Mouse (Mus musculus) layer of hippocampus, postnatal 10 days (tissue): Measurements from ENCODE around the gene Fcgr1. TPM values are rescaled to one million over a fixed set of nuclear protein-coding genes. Genes with fewer than 3 reads are reported as not detected.
"Not testable (repeated sequence)": the region's sequence is repeated elsewhere in the genome, so short reads cannot be mapped to it uniquely, and the experiment has no call there.

ENCODE experiments used
- DNase-seq, 2 experiments: peaks; one replicate each; pipeline ENCODE4 v3.0.0; 2021; ENCODE audit warnings: low spot score in 2 of 2
- total RNA-seq, 2 experiments: library from RNA; stranded (reverse); gene quantifications; 2 replicates each; pipeline ENCODE4 v1.2.3; 2021

Gene Fcgr1
- total RNA-seq, 2 experiments from 2014 or later: 1.9 TPM

DNA sequence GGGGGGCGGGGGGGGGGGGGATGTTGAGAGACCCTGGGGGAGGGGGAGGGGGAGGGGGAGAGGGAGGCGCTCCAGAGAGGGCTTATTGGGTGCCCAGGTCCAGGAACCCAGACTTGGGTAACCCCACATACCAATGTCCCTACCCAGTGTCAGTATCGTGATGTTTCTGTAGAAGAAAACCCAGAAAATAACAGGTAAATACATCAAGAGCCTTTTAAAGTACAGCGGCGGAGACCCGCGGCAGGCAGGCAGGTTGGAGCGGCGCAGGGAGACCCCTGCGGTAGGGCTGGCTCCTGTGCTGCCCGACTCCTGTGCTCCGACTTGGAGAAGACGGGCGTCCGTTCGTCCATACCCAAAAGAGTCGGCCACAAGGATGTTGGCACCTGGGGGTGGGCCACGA is 33.9 kb upstream of the Fcgr1 start:
- no peak for DNase-seq

- DNase-seq: no peak
Measured at GRCm38 (mm10) chr3:96327131-96327530, 33.4 kb upstream of the Fcgr1 start.

DNA sequence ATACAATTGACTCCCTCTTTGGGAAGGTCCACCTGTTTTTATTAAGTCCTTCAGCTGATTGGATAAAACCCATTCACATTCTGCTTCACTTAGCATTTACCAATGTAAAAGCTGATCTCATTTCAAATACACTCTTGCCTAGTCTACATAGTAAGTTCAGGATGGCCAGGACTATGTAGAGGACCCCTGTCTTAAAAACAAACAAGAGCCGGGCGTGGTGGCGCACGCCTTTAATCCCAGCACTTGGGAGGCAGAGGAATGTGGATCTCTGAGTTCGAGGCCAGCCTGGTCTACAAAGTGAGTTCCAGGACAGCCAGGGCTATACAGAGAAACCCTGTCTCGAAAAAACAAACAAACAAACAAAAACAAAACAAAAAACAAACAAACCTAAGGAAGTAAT is 30.0 kb upstream of the Fcgr1 start:
- DNase-seq: not testable (repeated sequence)

GRCm38 (mm10) chr3:96322609-96323008 is 28.8 kb upstream of the Fcgr1 start:
- DNase-seq: no peak

GRCm38 (mm10) chr3:96321891-96322290 is 28.1 kb upstream of the Fcgr1 start:
- peak in 1 of 2 experiments; percentile 21 for DNase-seq

GRCm38 (mm10) chr3:96320003-96320402 is 26.2 kb upstream of the Fcgr1 start:
- DNase-seq: not testable (repeated sequence)

GRCm38 (mm10) chr3:96312341-96313098 is 18.8 kb upstream of the Fcgr1 start:
- DNase-seq: peak in 1 of 2 experiments; percentile 22

- DNase-seq: no peak
Measured at GRCm38 (mm10) chr3:96309441-96309840, 15.7 kb upstream of the Fcgr1 start.

GRCm38 (mm10) chr3:96306506-96306905 is 12.7 kb upstream of the Fcgr1 start:
- DNase-seq: no peak

DNA sequence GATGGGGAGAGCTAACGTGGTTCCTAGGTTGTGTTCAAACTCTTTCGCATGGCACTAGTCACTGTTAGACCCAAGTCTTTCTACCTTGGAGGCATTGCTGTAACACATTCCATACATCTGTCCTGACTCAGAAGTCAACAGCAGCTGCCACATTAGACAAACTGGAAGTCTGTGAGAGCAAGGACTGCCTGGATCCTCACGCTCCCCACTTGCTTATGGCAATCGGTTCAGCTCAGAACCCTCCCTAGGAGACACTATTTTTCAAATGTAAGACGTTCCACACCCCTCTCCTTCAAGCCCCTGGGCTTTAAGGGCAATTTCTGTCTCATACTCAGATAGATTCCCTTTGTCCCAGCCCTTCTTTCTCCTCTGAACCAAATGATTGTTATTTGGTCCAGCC is 8.3 kb upstream of the Fcgr1 start:
- no peak for DNase-seq

DNA sequence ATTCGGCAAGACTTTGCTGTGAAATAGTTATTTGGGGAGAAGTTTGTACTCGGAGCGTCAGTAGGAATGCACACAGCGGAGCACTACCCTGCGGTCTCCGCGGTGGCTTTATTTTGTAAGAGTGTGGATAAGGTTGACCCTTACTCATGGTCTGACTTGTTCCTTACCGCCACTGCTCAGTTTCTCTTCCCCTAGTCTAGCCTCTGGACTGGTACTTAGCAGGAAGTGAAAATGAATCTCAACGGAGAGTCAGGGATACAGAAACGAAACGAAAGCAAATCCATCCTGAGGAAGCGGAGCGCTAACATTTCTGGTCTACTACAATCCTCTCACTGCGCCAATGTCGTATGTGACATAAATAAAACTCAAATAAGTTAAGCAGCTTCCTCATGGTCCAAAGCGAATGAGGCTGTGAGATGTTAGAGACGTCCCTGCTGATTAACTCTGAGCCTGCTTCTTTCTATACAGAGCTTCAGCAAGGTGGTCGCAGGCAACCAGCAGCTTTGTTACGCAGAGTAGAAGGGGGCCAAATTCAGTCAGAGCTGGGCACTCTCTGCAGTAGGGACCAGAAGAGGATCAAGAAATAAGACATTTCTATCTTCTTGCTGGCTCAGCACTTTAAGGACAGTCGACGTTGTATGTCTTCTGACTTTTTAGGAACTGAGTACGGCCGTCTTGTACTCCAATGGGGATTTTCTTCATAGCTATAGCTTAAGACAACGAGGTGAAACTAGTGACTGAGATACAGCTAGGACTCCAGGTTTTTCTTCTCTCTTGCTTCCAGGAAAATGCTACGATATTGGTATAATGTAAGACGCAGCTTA is 7.1 kb upstream of the Fcgr1 start:
- DNase-seq: no peak

DNA sequence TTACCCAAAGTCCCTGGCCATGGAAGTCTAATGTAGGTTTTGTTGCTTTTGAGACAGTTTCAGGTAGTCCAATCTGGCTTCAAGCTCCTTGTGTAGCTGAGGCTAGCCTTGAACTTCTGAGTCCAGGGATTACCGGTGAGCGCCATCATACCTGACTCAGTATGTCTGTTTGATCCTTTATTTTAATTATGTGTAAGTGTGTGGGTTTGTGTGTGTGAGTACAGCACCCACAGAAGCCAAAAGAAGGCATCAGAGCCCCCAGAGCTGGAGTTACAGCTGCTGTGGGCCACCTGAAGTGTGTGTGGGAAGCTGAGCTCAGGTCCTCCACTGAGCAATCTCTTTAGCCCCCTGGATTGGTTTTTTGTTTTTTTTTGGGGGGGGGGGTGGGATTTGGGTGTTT is 5.8 kb upstream of the Fcgr1 start:
- DNase-seq: no peak

GRCm38 (mm10) chr3:96298360-96298759 is 4.6 kb upstream of the Fcgr1 start:
- no peak for DNase-seq

GRCm38 (mm10) chr3:96293368-96293767 is 401 bp downstream of the Fcgr1 start:
- no peak for DNase-seq

GRCm38 (mm10) chr3:96292641-96293040 is 1.1 kb downstream of the Fcgr1 start:
- no peak for DNase-seq

DNA sequence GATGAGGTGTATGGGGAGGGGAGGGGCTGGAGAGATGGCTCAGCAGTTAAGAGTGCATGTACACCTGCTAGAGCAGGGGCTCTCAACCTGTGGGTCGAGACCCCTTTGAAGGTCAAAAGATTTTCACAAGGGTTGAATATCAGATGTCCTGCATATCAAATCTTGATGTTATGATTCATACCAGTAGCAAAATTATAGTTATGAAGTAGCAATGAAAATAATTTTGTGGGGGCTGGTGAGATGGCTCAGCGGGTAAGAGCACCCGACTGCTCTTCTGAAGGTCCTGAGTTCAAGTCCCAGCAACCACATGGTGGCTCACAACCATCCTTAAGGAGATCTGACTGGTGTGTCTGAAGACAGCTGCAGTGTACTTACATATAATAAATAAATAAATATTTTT is 3.0 kb downstream of the Fcgr1 start:
- not testable (repeated sequence) for DNase-seq

DNA sequence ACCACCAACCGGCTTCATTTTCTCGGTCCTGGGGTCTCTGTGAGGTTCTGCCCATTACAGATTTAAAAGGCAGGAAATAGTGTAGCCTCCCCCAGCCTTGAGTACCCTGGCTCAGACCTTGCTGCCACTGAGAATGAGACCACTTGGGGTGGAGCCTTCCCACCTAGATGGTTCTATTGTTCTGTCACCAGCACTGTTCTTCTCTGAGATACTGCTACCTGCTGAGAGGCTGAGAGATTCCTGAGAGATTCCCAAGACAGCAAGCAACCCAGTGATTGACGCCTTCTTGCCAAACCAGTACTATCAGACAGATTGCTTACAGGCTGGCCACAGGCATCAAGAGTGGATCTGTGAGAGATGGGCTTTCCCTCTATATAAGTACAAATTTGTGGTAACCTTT is 4.6 kb downstream of the Fcgr1 start:
- DNase-seq: no peak

DNA sequence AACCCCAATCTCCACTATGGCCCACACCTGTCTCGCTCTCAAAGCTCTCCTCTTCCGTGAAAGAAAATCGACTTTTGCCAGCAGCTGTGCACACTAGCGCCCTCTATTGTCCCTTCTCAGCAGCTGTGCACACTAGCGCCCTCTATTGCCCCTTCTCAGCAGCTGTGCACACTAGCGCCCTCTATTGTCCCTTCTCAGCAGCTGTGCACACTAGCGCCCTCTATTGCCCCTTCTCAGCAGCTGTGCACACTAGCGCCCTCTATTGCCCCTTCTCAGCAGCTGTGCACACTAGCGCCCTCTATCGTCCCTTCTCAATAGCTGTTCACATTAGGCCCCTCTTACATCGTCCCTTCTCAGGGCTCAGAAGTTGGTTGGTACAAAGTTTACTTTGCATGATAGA is 6.4 kb downstream of the Fcgr1 start:
- not testable (repeated sequence) for DNase-seq

GRCm38 (mm10) chr3:96284457-96284856 is 9.3 kb downstream of the Fcgr1 start:
- no peak for DNase-seq

GRCm38 (mm10) chr3:96280660-96281059 is 13.1 kb downstream of the Fcgr1 start:
- no peak for DNase-seq

DNA sequence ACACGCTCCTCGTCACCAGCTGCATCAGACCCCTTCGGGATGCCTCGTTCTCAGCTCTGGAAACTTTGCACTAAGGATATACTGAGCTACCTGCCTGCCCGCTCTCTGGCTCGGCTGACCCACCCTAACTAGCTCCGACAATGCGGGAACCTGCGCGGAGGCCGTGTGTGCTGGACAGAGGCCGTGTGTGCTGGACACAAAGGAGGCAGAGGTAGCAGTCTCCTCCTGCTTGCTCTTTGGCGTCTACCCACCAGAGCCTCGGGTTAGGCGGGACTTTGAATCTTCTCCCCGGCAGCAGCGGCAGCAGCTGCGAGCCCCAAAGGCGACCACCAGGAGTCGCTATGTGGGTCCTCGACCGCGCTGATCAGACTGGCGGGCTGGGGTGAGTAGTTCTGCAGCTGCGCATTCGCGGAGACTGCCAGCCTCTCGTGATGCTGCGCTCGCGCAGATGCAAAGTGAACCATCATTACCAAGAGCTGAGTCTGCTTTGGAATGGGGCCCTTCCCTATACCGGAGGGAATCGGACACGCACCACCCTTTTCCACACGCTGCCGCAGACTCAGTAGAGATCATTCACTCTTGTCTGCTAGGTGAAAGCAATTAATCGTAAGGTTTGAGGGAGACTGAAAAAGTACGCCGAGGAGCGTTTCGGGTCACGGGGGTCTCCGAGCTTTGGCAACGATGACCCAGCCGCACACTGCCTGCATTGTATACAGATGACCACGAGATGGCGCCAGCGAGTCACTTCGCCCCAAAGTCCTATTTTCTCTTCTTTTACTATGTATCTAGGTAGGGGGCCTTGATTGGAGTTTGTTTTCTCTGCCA is 15.8 kb downstream of the Fcgr1 start:
- DNase-seq: peak; percentile 95 to 96

- peak in 1 of 2 experiments; percentile 41 for DNase-seq
Measured at GRCm38 (mm10) chr3:96277428-96277799, 16.4 kb downstream of the Fcgr1 start.
